Mouse (Mus musculus) liver, embryonic 16.5 days (tissue): ENCODE results near the gene Bpgm. TPM values are rescaled to one million over a fixed set of nuclear protein-coding genes. Genes with fewer than 3 reads are reported as not detected.

Experiments used
- ATAC-seq: fragments of 200-750 bp; cut with Nextera tagmentation; 2 replicates; pipeline ENCODE4 v1.8.0; 2017; ENCODE audit warnings: low read depth, mild to moderate bottlenecking, moderate number of reproducible peaks, moderate library complexity
- H3K27ac ChIP-seq: fragments of 300-500 bp; sonication (generic); 2 replicates; pipeline ENCODE4 v1.5.1; 2014; ENCODE audit warnings: mild to moderate bottlenecking, low read length
- H3K27me3 ChIP-seq: fragments of 300-500 bp; sonication (generic); 2 replicates; pipeline ENCODE4 v1.6.1; 2014; ENCODE audit warnings: low read depth, low read length, mixed read lengths; ENCODE audit not compliant: control insufficient read depth, insufficient read depth
- H3K36me3 ChIP-seq: fragments of 300-500 bp; sonication (generic); 2 replicates; pipeline ENCODE4 v1.6.1; 2014; ENCODE audit warnings: mild to moderate bottlenecking; ENCODE audit not compliant: control insufficient read depth, insufficient read depth
- H3K4me1 ChIP-seq: fragments of 300-500 bp; sonication (generic); 2 replicates; pipeline ENCODE4 v1.6.1; 2014; ENCODE audit warnings: low read depth, low read length, mixed read lengths; ENCODE audit not compliant: control insufficient read depth
- H3K4me2 ChIP-seq: fragments of 300-500 bp; sonication (generic); 2 replicates; pipeline ENCODE4 v1.6.1; 2014; ENCODE audit warnings: low read depth, low read length, mixed read lengths
- H3K4me3 ChIP-seq: fragments of 300-500 bp; sonication (generic); 2 replicates; pipeline ENCODE4 v1.5.1; 2014; ENCODE audit warnings: low read depth, mild to moderate bottlenecking, low read length
- H3K9ac ChIP-seq: fragments of 300-500 bp; sonication (generic); 2 replicates; pipeline ENCODE4 v1.6.1; 2014; ENCODE audit warnings: low read depth, low read length
- H3K9me3 ChIP-seq: fragments of 300-500 bp; sonication (generic); replicated peaks from 2 replicates; pipeline ENCODE4 v1.6.1; 2016; ENCODE audit warnings: low read length; ENCODE audit not compliant: control insufficient read depth
- WGBS: fragments of 180-500 bp; shearing (Covaris S2); extraction: QIAGEN DNeasy Blood & Tissue Kit; methylation state at CpG from one replicate; pipeline ENCODE4 v1.1.7; 2014; ENCODE audit not compliant: insufficient replicate concordance; 5-methylcytosine and 5-hydroxymethylcytosine counted together
- polyA plus RNA-seq: library from polyadenylated mRNA; unstranded; fragments of >200 nt; fragmentation: Nextera tagmentation; extraction: Ambion mirVana; gene quantifications from 2 replicates; pipeline ENCODE4 v1.2.1, GENCODE M21; 2015

The Bpgm gene
- polyA plus RNA-seq, 1 experiment from 2014 or later, result 223 TPM

DNA sequence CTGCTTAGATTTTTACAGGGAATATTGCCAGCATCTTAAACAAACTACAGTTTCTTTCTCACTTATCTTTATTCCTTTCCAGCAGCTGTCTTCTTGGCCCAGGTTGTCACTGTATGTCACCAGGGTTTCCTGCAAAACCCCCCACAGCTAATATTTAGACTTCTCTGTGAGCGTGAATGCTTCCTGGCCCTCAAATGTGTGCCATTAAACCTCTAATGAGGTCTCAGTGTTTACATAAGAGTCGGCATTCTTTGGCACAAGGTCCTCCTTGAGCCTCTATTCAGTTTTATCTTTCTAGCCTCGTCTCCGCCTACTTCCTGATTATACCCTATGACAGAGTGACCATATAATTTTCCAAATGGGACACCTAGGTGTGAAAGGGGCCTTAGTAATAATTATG is 4.7 kb downstream of the Bpgm start:
- no peaks in the 10 kb centered on the region for H3K27me3 ChIP-seq
- no peaks in the 10 kb centered on the region for H3K9me3 ChIP-seq
- H3K27ac ChIP-seq, result no peak overlapping the region
- H3K4me2 ChIP-seq, result no peak overlapping the region
- WGBS, result 23% methylated on average over 4 of the region's 4 CpGs
- peaks cover 50% of the 10 kb centered on the region for H3K4me1 ChIP-seq
- ATAC-seq, result no peak
- no peak overlapping the region for H3K9ac ChIP-seq
- H3K4me3 ChIP-seq, result no peak overlapping the region
- no peaks in the 10 kb centered on the region for H3K36me3 ChIP-seq

DNA sequence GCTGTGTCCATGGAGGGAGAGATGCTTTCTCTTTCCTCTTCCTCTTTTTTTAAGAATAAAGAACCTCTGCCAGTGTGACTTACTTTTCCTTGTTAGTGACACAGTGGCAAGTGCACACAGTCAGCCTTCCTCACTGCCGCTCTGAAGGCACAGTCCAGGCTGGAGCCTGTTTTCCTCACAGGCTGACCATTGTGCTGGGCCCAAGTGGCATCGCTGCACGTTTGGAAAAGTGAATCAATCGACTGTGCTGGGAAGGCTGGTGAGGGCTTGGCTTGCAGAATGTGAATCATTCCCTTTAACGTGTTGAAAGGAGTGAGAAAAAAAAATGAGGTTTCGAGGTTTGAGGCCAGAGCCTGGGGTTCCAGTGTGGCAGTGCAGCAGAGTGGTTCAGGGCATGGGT is 5.3 kb downstream of the Bpgm start:
- H3K4me1 ChIP-seq, result peaks cover 55% of the 10 kb centered on the region
- WGBS, result 56% methylated on average over 6 of the region's 6 CpGs
- ATAC-seq, result no peak
- H3K4me2 ChIP-seq, result no peak overlapping the region
- H3K9ac ChIP-seq, result no peak overlapping the region
- H3K36me3 ChIP-seq, result no peaks in the 10 kb centered on the region
- H3K27me3 ChIP-seq, result no peaks in the 10 kb centered on the region
- no peak overlapping the region for H3K4me3 ChIP-seq
- no peak overlapping the region for H3K27ac ChIP-seq
- H3K9me3 ChIP-seq, result no peaks in the 10 kb centered on the region

GRCm38 (mm10) chr6:34482842-34483241 is 6.8 kb downstream of the Bpgm start:
- WGBS, result 57% methylated on average over 4 of the region's 4 CpGs
- Histone ChIP-seq H3K9me3 (no peaks in the 10 kb centered on the region), H3K27ac (no peak overlapping the region), H3K4me2 (no peak overlapping the region), H3K4me3 (no peak overlapping the region), H3K36me3 (peaks cover 4% of the 10 kb centered on the region; the same call in 1 of the 2 replicates), H3K9ac (no peak overlapping the region), H3K27me3 (no peaks in the 10 kb centered on the region), H3K4me1 (peaks cover 51% of the 10 kb centered on the region)
- ATAC-seq, result no peak

GRCm38 (mm10) chr6:34483390-34483789 is 7.4 kb downstream of the Bpgm start:
- H3K4me1 ChIP-seq, result peaks cover 48% of the 10 kb centered on the region
- H3K9me3 ChIP-seq, result no peaks in the 10 kb centered on the region
- ATAC-seq, result no peak
- WGBS, result 76% methylated on average over 5 of the region's 5 CpGs
- H3K9ac ChIP-seq, result no peak overlapping the region
- no peaks in the 10 kb centered on the region for H3K27me3 ChIP-seq
- peaks cover 6% of the 10 kb centered on the region; the same call in 1 of the 2 replicates for H3K36me3 ChIP-seq
- no peak overlapping the region for H3K4me2 ChIP-seq
- no peak overlapping the region for H3K27ac ChIP-seq
- no peak overlapping the region for H3K4me3 ChIP-seq

GRCm38 (mm10) chr6:34483811-34484210 is 7.8 kb downstream of the Bpgm start:
- 84% methylated on average over 7 of the region's 7 CpGs for WGBS
- ATAC-seq, result no peak
- Histone ChIP-seq H3K4me2 (no peak overlapping the region), H3K9ac (no peak overlapping the region), H3K27ac (no peak overlapping the region), H3K4me1 (peaks cover 44% of the 10 kb centered on the region), H3K36me3 (peaks cover 6% of the 10 kb centered on the region; the same call in 1 of the 2 replicates), H3K27me3 (no peaks in the 10 kb centered on the region), H3K9me3 (no peaks in the 10 kb centered on the region), H3K4me3 (no peak overlapping the region)

- peaks cover 29% of the 10 kb centered on the region for H3K4me1 ChIP-seq
- peak overlapping the region; percentile 90 for H3K27ac ChIP-seq
- peak overlapping the region; percentile 47 for H3K4me3 ChIP-seq
- ATAC-seq, result peak; percentile 98
- H3K4me2 ChIP-seq, result peak overlapping the region; percentile 62
- H3K27me3 ChIP-seq, result no peaks in the 10 kb centered on the region
- WGBS, result 52% methylated on average over 14 of the region's 14 CpGs
- no peaks in the 10 kb centered on the region for H3K9me3 ChIP-seq
- peaks cover 6% of the 10 kb centered on the region; the same call in 1 of the 2 replicates for H3K36me3 ChIP-seq
- H3K9ac ChIP-seq, result peak overlapping the region; percentile 61
Observed at GRCm38 (mm10) chr6:34486071-34486626, 10.1 kb downstream of the Bpgm start.

DNA sequence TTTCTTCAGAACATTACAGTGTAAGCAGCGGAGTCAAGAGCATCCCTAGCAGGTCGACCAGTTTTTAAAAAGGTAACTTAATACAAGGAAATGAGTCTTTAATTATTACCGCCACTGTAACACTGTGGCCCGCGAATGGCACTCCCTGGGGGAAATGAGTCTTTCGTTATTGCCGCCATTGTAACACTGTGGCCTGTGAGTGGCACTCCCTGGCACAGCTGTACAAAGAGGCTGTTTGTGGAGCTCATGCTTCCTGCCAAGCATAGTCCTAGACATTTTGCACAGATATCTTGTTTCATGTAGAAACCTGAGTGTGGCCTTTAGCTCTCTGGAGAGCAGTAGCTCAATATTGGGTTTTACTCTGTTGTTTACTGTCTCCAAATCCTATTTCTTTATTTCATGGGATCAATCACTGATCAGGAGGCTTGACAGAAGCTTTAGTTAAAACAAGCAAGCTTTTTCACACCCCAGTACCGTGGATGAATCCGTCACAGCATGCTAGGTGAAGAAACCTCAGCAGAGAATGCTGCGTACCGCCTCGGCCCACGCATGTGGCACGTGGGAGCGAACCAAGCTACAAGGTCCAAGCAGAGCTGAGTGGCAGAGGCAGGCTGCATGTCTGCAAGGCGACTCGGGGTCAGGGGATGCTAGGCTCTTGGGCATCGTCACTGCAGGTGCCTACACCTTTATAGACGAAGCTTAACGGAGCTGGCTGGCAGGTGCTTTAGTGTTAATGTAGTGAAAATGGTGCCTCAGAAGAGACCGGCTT is 17.5 kb downstream of the Bpgm start:
- Histone ChIP-seq H3K9ac (no peak overlapping the region), H3K4me2 (no peak overlapping the region), H3K4me3 (no peak overlapping the region), H3K4me1 (peaks cover 3% of the 10 kb centered on the region; the same call in 1 of the 2 replicates), H3K9me3 (no peaks in the 10 kb centered on the region), H3K27ac (no peak overlapping the region), H3K36me3 (no peaks in the 10 kb centered on the region), H3K27me3 (no peaks in the 10 kb centered on the region)
- 83% methylated on average over 21 of the region's 21 CpGs for WGBS
- ATAC-seq, result no peak

DNA sequence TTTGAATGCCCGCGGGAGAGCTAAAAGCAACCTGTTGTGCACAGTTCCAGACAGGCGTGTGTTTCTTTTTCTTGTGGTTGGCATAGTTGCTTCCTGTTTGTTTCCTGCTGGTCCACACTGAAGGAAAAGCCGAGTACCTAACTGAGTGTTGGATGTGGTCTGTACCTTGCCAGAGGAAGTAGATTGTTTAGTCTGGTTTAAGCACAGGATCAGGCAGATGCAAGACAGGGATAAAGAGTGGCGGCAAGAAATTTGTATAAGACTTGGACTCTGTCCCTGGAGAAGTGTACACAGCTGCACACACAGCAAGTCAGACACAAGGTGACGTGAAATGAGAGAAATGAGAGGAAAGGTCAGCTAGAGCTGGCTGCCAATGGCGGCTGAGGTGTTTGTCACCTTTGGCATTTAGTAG is 19.1 kb downstream of the Bpgm start:
- Histone ChIP-seq H3K36me3 (no peaks in the 10 kb centered on the region), H3K4me3 (no peak overlapping the region), H3K9ac (no peak overlapping the region), H3K4me1 (peaks cover 3% of the 10 kb centered on the region; the same call in 1 of the 2 replicates), H3K9me3 (no peaks in the 10 kb centered on the region), H3K27me3 (no peaks in the 10 kb centered on the region), H3K4me2 (no peak overlapping the region), H3K27ac (peak overlapping the region; percentile 21; the same call in 1 of the 2 replicates)
- 27% methylated on average over 7 of the region's 7 CpGs for WGBS
- peak; percentile 60; the same call in 1 of the 2 replicates for ATAC-seq

GRCm38 (mm10) chr6:34497991-34498625 is 22.1 kb downstream of the Bpgm start:
- no peaks in the 10 kb centered on the region for H3K27me3 ChIP-seq
- H3K9ac ChIP-seq, result no peak overlapping the region
- no peaks in the 10 kb centered on the region for H3K9me3 ChIP-seq
- no peak for ATAC-seq
- no peaks in the 10 kb centered on the region for H3K36me3 ChIP-seq
- H3K4me2 ChIP-seq, result no peak overlapping the region
- H3K4me3 ChIP-seq, result no peak overlapping the region
- WGBS, result 68% methylated on average over 5 of the region's 5 CpGs
- peaks cover 3% of the 10 kb centered on the region; the same call in 1 of the 2 replicates for H3K4me1 ChIP-seq
- H3K27ac ChIP-seq, result no peak overlapping the region
